Mouse (Mus musculus) gastrocnemius, postnatal 4 days (tissue): ENCODE results near the gene Gucy2f. TPM values are rescaled to one million over a fixed set of nuclear protein-coding genes. Genes with fewer than 3 reads are reported as not detected.

Experiments
- total RNA-seq, 2 experiments: library from RNA; stranded (reverse); gene quantifications; 2 replicates each; pipeline ENCODE4 v1.2.3; 2021

Gucy2f gene
- total RNA-seq, 2 experiments from 2014 or later: 0.03 TPM; not detected in 1

Other genes starting within 250 kb of the Gucy2f start
- 1 to 10 TPM; 4.0 to 4.7 TPM for gene Nxt2, start 29.8 kb upstream of the Gucy2f start, total RNA-seq
- 100 to 1,000 TPM; 220 to 229 TPM for gene Kcne1l, start 109.4 kb upstream of the Gucy2f start, total RNA-seq
- gene Acsl4, start 193.6 kb upstream of the Gucy2f start, total RNA-seq: 10 to 100 TPM; 23.3 to 28.0 TPM